Mouse (Mus musculus) embryo, embryonic 10.5 days (tissue): ENCODE data around the gene Unc13b.

Source experiments
- DNase-seq: peaks from one replicate; pipeline ENCODE4 v3.0.0-alpha.2; 2015; ENCODE audit warnings: low spot score

Unc13b gene

GRCm38 (mm10) chr4:43058753-43059654 is at the start of gene Unc13b:
Gene Unc13b (plus strand): TSS chr4:43058953.
- peak; percentile 93 for DNase-seq

GRCm38 (mm10) chr4:43010161-43011038 is 48.4 kb upstream of the Unc13b start, which contains the start of gene Fancg:
Gene Fancg (minus strand): TSS chr4:43010506.
- DNase-seq, result peak; percentile 94

- no peak for DNase-seq
Observed at GRCm38 (mm10) chr4:43012091-43012490, 46.7 kb upstream of the Unc13b start.

GRCm38 (mm10) chr4:43018156-43018555 is 40.6 kb upstream of the Unc13b start:
- no peak for DNase-seq

GRCm38 (mm10) chr4:43019176-43019575 is 39.6 kb upstream of the Unc13b start:
- no peak for DNase-seq

GRCm38 (mm10) chr4:43019641-43020465 is 38.9 kb upstream of the Unc13b start:
- DNase-seq, result no peak

- DNase-seq, result no peak
Observed at GRCm38 (mm10) chr4:43020876-43021275, 37.9 kb upstream of the Unc13b start.

- DNase-seq, result no peak
Observed at GRCm38 (mm10) chr4:43021341-43021740, 37.4 kb upstream of the Unc13b start.

- DNase-seq, result no peak
Observed at GRCm38 (mm10) chr4:43024673-43025072, 34.1 kb upstream of the Unc13b start.

GRCm38 (mm10) chr4:43025084-43025960 is 33.4 kb upstream of the Unc13b start, which contains the start of gene Pigo:
Gene Pigo (minus strand): TSS chr4:43025819.
- peak; percentile 95 for DNase-seq

GRCm38 (mm10) chr4:43029121-43029520 is 29.6 kb upstream of the Unc13b start:
- no peak for DNase-seq

- no peak for DNase-seq
Observed at GRCm38 (mm10) chr4:43029749-43030148, 29.0 kb upstream of the Unc13b start.

GRCm38 (mm10) chr4:43030352-43030751 is 28.4 kb upstream of the Unc13b start:
- DNase-seq, result no peak

- peak; percentile 52 for DNase-seq
Observed at GRCm38 (mm10) chr4:43030780-43031230, 27.9 kb upstream of the Unc13b start.

- DNase-seq, result peak; percentile 97
Observed at GRCm38 (mm10) chr4:43031237-43031995, 27.3 kb upstream of the Unc13b start, which contains the start of gene Stoml2. Gene Stoml2 (minus strand): TSS chr4:43031710.

- DNase-seq, result no peak
Observed at GRCm38 (mm10) chr4:43032501-43032900, 26.3 kb upstream of the Unc13b start.

GRCm38 (mm10) chr4:43033481-43033880 is 25.3 kb upstream of the Unc13b start:
- DNase-seq, result no peak

GRCm38 (mm10) chr4:43035851-43036250 is 22.9 kb upstream of the Unc13b start:
- no peak for DNase-seq

GRCm38 (mm10) chr4:43036356-43036755 is 22.4 kb upstream of the Unc13b start:
- no peak for DNase-seq
